Mouse (Mus musculus): ENCODE results near the gene Rs1. TPM values are rescaled to one million over a fixed set of nuclear protein-coding genes. Genes with fewer than 3 reads are reported as not detected.

The Rs1 gene
- polyA plus RNA-seq, 1 experiment from 2014 or later, result not detected

- Histone ChIP-seq H3K4me2 (ENCODE audit: low read length) (no peak overlapping the region), H3K9ac (ENCODE audit: low read length) (no peak overlapping the region), H3K9me3 (replicated peaks; ENCODE audit: control insufficient read depth, low read length) (no peaks in the 10 kb centered on the region), H3K4me3 (ENCODE audit: low read depth, low read length) (no peak overlapping the region), H3K27ac (ENCODE audit: low read depth, low read length) (no peak overlapping the region), H3K27me3 (replicated peaks; ENCODE audit: control insufficient read depth, insufficient read depth, low read length) (no peaks in the 10 kb centered on the region), H3K36me3 (ENCODE audit: control insufficient read depth, insufficient read depth, low read length) (no peaks in the 10 kb centered on the region), H3K4me1 (ENCODE audit: control insufficient read depth, insufficient read depth, low read length) (no peaks in the 10 kb centered on the region)
- WGBS, result 83% methylated on average over 5 of the region's 5 CpGs
- no peak for DNase-seq (ENCODE audit: low spot score)
- no peak for ATAC-seq
Observed at GRCm38 (mm10) chrX:160782276-160782675, 14.5 kb downstream of the Rs1 start.

- H3K4me2 ChIP-seq (ENCODE audit: low read length), result no peak overlapping the region
- 59% methylated on average over 4 of the region's 4 CpGs for WGBS
- H3K27ac ChIP-seq (ENCODE audit: low read depth, low read length), result no peak overlapping the region
- no peaks in the 10 kb centered on the region for H3K4me1 ChIP-seq (ENCODE audit: control insufficient read depth, insufficient read depth, low read length)
- no peak overlapping the region for H3K4me3 ChIP-seq (ENCODE audit: low read depth, low read length)
- no peaks in the 10 kb centered on the region for H3K9me3 ChIP-seq (replicated peaks; ENCODE audit: control insufficient read depth, low read length)
- ATAC-seq, result no peak
- H3K9ac ChIP-seq (ENCODE audit: low read length), result no peak overlapping the region
- no peaks in the 10 kb centered on the region for H3K36me3 ChIP-seq (ENCODE audit: control insufficient read depth, insufficient read depth, low read length)
- peak; percentile 22 for DNase-seq (ENCODE audit: low spot score)
- no peaks in the 10 kb centered on the region for H3K27me3 ChIP-seq (replicated peaks; ENCODE audit: control insufficient read depth, insufficient read depth, low read length)
Observed at GRCm38 (mm10) chrX:160794920-160795319, 27.1 kb downstream of the Rs1 start.

- Histone ChIP-seq H3K27ac (ENCODE audit: low read depth, low read length) (no peak overlapping the region), H3K4me1 (ENCODE audit: control insufficient read depth, insufficient read depth, low read length) (no peaks in the 10 kb centered on the region), H3K36me3 (ENCODE audit: control insufficient read depth, insufficient read depth, low read length) (no peaks in the 10 kb centered on the region), H3K9ac (ENCODE audit: low read length) (no peak overlapping the region), H3K4me3 (ENCODE audit: low read depth, low read length) (no peak overlapping the region), H3K4me2 (ENCODE audit: low read length) (no peak overlapping the region), H3K9me3 (replicated peaks; ENCODE audit: control insufficient read depth, low read length) (no peaks in the 10 kb centered on the region), H3K27me3 (replicated peaks; ENCODE audit: control insufficient read depth, insufficient read depth, low read length) (no peaks in the 10 kb centered on the region)
- 87% methylated on average over 4 of the region's 4 CpGs for WGBS
- peak; percentile 3 for DNase-seq (ENCODE audit: low spot score)
- no peak for ATAC-seq
Observed at GRCm38 (mm10) chrX:160804409-160805150, 36.8 kb downstream of the Rs1 start.

- no peak overlapping the region for H3K9ac ChIP-seq (ENCODE audit: low read length)
- H3K4me2 ChIP-seq (ENCODE audit: low read length), result no peak overlapping the region
- ATAC-seq, result no peak
- H3K4me3 ChIP-seq (ENCODE audit: low read depth, low read length), result no peak overlapping the region
- H3K27me3 ChIP-seq (replicated peaks; ENCODE audit: control insufficient read depth, insufficient read depth, low read length), result no peaks in the 10 kb centered on the region
- H3K9me3 ChIP-seq (replicated peaks; ENCODE audit: control insufficient read depth, low read length), result no peaks in the 10 kb centered on the region
- 84% methylated on average over 7 of the region's 7 CpGs for WGBS
- H3K4me1 ChIP-seq (ENCODE audit: control insufficient read depth, insufficient read depth, low read length), result no peaks in the 10 kb centered on the region
- no peaks in the 10 kb centered on the region for H3K36me3 ChIP-seq (ENCODE audit: control insufficient read depth, insufficient read depth, low read length)
- H3K27ac ChIP-seq (ENCODE audit: low read depth, low read length), result no peak overlapping the region
- DNase-seq (ENCODE audit: low spot score), result no peak
Observed at GRCm38 (mm10) chrX:160808226-160808625, 40.4 kb downstream of the Rs1 start.

Other genes with a start within 250 kb of the Rs1 start
- 0.11 and 0.42 TPM in 2 replicates for gene Ppef1, start 32.2 kb upstream of the Rs1 start, polyA plus RNA-seq (2014; fragmentation: Nextera tagmentation; extraction: Ambion mirVana)
- 0.14 TPM in 1 of 2 replicates, not detected in the other for gene Gja6, start 139.0 kb downstream of the Rs1 start, polyA plus RNA-seq (2014; fragmentation: Nextera tagmentation; extraction: Ambion mirVana)
- 5.5 and 8.9 TPM in 2 replicates for gene Cdkl5, start 226.7 kb downstream of the Rs1 start, polyA plus RNA-seq (2014; fragmentation: Nextera tagmentation; extraction: Ambion mirVana)

All from forebrain, embryonic 14.5 days (tissue).